Mouse (Mus musculus) right cerebral cortex, postnatal 10 days (tissue): ENCODE results near the gene Tmem179b.

Source experiments
- DNase-seq, 2 experiments: peaks; one replicate each; pipeline ENCODE4 v3.0.0; 2021; ENCODE audit warnings: low spot score in 2 of 2

Tmem179b gene

DNA sequence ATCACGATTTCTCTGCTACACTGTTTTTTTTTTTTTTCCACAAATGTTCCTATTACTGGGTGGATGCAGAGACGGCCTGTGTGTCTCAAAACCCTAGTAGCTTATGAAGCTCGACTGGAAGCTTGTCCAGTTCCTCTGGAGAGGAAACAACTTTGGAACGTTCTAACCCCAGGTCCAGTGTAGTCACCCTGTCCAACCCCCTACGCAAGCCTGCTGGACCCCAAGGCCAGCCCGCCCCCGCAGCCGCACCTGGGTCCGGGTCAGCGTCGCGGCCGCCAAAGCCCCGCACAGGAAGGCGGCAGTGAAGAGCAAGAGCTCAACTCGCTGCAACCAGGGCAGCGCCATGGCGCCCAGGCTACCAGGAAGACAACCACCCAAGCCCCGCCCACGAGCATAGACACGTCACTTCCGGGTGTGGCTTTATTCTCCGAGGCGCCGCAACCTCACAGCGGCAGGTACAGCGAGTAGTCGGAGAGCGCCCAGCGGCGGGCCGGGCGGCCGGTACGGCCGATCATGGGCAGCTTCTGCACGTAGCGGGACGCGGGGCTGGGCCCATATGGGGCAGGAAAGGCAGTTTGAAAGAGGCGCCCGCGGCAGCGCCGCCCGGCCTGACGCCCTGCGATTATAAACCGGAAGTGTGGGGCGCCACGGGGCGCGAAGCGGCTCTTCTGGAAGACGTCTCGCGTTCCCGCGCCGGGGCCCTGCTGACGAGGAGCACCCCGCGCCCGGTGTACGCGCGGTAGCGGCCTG, at the start of gene Tmem179b:
TSS of gene Tmem179b (minus strand) at position 382 of the 750 bp plus-strand sequence.
- DNase-seq: peak; percentile 97

DNA sequence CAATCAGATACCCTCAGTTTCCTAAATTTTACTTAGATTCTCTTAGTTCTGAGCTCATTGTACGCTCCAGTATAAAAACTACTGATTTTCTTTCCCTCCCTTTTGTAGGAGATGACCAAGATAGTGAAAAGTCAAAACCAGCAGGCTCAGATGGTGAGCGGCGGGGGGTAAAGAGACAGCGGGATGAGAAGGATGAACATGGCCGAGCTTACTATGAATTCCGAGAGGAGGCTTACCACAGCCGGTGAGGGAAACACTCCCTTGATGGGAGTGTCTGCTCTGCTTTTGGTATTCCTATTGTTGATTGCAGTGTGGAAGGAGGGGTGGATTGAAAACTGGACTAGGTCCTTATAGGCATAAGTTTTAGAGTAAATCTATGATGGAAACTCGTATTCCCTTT, 48.4 kb upstream of the Tmem179b start:
- no peak for DNase-seq

DNA sequence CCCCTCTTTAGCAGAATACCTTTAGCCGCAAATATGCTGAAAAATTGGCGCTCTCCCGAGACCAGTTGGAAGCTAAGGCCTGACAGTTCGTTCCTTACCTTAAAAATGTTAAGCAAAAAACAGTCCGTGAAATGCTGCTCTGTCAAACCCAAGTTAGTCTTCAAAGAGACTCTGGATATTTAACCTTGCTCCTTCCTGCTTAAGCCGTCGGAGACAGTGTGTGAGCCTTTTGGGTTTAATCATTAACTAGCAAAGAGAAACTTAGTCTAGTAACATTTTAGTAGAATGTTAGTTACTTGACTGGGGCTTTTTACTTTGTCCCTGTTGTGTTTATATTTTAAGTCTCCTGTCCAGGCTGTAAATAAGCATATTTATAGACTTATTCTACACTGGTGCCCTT, 46.9 kb upstream of the Tmem179b start:
- DNase-seq: no peak

DNA sequence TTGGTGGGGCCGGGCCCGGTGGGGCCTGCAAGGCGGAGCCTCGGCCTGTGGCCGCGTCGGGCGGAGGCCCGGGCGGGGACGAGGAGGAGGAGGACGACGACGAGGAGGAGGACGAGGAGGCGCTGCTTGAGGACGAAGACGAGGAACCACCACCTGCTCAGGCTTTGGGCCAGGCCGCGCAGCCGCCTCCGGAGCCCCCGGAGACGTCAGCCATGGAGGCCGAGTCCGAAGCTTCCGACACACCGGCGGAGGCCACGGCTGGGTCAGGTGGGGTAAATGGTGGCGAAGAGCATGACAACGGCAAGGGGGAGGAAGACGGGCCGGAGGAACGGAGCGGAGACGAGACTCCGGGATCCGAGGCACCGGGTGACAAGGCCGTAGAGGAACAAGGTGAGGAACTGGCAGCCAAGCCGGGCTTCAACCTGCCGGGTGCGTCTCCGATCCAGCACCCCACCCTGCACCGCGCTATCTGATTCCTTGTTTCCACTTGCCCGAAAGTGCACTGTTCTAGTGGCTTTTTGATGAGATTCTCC, 46.2 kb upstream of the Tmem179b start:
- DNase-seq: peak; percentile 55 to 62

DNA sequence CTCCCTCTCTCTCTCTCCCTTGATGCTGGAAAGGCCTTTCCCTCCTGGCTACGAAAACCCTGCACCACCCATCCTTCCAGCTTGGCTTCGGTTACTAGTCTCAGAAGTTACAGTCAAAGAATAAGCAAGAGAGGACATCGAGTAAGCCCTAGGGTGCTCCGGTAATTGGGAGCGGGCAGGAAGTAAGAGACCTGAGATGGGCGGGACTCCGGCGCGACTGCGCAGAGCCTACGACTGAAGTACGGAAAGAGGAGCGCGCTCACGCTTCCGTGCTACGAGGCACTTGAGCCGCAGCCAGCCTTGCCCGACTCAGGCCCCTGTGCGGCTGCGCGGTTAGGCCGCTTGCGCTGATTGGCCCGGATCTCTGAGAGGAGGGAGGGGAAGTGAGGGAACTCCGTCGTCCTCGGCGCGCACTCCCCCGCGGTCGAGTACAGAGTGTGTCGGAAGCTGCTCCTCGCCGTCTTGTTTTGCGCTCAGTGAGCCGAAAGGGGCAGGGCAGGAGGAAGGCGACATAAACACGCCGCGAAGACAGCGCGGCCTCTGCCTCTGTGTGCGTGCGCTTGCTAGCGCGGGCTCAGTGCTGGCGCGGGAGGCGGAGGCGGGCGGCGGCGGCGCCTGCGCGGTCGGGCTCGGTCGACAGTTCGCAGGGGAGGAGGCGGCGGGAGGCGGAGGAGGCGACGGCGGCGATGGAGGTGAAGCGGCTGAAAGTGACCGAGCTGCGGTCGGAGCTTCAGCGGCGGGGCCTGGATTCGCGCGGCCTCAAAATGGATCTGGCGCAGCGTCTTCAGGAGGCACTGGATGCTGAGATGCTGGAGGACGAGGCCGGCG, 45.5 kb upstream of the Tmem179b start, which contains the start of gene Hnrnpul2:
TSS of gene Hnrnpul2 (plus strand) at position 415 of the 828 bp plus-strand sequence.
- peak; percentile 99 for DNase-seq

DNA sequence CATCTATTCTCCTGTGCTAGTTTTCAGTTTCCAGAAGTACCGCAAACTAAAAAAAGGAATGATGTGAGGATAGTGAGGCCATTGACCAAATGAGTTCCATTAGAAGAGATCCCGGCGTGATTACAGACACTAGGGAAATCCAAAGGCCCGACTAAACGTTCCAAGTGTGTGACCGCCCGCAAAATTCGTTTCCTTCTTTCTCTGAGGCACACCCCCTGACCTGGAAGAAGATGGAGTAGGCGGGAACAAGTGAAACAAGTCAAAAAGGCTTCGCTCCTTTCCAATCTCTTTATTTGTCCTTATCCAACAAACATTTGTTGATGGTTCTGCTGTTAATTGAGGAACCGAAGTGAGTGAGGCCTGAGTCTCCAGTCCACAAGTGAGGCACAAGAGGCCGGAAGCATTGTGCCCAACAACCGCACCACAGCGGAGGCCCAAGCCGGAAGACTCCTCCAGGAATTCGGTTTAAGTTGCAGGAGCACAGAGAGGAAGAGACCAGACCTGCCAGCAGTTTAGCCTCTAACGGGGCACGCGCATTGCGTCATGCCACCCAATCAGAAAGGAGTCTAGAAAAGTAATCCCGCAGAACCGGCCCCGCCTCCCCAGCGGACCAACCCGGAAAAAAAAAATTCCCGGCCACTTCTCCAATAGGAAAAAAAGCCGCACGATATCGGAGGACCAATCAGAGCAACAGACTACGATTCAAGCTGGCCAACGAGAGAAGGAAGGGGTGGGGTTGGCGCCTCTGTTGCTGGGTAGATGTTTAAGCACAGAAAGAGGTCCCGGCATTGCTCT, 44.7 kb upstream of the Tmem179b start, which contains the start of gene Ttc9c:
TSS of gene Ttc9c (minus strand) at position 533 of the 795 bp plus-strand sequence.
- peak; percentile 98 to 99 for DNase-seq

DNA sequence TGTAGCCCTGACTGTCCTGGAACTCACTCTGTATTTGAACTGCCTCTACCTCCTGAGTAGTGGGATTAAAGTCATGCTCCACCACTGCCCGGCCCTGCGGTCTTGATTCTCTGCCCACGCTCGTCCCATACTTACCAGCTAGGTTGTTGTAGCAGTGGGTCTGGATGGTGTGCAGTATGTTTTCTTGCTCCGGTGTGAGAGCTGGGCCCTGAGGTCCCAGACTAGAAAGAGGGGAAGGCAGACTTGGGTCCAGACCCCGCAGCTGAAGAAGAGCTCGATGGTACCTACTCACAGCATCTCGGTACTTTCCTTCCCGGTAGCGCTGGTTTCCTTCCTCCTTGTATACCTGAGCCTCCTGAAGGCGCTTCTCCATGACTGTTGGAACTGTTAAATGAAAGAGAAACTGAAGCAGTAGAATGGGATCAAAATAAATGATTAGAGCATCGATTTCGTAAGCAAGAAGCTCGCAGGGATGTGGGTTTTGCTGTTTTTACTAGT, 44.1 kb upstream of the Tmem179b start:
- DNase-seq: no peak

DNA sequence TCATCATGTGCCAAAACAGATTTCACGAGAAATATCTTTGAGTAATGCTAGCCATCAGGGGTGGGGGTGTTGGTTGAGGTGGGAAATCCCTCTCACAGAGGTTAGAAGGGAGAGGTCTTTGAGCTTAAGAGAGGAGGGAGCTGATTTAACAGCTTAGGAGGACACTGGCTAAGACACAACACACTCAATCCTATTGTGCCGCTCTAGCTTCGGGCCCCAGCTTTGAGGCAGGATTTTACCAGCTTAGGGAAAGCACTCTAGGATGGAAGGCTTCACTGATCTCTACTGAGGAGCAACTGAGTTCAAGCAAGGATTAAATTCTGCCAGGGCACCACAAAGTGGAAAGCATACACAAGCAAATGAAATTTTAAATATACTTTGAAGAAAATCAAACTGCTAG, 42.7 kb upstream of the Tmem179b start:
- no peak for DNase-seq

DNA sequence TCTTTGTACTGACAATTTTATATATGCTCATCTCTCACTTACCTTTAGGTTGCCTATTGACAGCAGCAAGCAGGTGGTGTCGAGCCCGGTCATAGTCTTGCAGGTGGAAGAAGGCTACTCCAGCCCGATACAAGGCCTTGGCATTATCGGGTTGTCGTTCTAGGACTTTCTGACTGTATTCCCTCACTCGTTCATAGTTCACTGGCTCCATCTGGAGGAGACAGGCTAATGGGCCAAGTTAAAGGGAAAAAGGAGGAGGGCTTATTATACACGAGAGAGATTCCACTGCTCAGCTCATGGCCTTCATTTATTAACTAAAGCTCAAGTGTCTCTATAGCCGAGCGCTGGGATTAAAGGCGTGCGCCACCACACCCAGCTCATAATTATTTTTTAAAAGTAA, 41.5 kb upstream of the Tmem179b start:
- no peak for DNase-seq

DNA sequence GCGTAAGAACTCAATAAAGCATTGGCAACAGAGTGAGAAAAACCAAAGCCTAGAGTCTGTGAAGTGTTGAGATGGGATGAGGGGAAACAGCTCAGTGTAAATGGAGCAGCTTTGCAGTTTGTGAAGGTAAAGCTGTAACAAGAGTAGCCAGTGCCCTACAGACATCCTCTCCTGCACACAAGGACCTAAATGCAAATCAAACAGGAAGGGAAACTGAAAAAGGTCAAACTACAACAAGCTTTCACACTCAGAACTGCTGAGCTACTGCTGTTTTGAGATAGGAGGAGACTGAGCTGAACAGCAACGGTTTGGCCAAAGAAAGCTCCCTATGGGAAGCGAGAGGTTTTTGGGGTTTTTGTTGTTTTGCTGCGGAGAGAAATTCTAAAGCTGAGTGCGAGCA, 32.5 kb upstream of the Tmem179b start:
- DNase-seq: no peak

DNA sequence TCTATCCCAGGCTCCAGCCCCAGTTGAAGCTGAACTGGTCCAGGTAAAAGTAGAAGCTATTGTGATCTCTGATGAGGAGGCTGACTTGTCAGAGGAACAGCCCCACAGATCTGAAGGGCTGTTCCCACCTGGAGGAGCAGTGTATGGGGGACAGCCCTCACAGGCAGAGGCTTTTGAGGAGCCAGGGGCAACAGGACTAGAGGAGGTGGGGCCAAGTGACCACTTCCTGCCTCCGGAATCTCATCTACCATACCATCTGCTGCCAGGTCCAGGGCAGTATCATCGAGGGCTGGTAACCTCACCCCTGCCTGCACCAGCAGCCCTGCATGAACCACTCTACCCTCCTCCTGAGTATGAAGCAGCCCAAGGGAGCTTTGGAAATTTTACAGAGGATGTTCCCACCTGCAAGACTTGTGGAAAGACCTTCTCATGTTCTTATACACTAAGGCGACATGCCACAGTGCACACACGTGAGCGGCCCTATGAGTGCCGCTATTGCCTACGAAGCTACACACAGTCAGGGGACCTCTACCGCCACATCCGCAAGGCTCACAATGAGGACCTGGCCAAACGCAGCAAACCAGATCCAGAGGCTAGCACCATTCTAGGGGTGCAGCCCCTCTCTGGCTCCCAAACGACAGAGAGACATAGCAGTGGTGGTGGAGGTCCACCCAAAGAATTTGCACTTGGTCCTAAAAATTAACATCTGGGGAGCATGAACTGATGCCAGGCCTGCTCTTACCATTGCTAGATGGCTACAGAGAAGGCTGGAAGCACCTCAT, 29.8 kb upstream of the Tmem179b start:
- no peak for DNase-seq

DNA sequence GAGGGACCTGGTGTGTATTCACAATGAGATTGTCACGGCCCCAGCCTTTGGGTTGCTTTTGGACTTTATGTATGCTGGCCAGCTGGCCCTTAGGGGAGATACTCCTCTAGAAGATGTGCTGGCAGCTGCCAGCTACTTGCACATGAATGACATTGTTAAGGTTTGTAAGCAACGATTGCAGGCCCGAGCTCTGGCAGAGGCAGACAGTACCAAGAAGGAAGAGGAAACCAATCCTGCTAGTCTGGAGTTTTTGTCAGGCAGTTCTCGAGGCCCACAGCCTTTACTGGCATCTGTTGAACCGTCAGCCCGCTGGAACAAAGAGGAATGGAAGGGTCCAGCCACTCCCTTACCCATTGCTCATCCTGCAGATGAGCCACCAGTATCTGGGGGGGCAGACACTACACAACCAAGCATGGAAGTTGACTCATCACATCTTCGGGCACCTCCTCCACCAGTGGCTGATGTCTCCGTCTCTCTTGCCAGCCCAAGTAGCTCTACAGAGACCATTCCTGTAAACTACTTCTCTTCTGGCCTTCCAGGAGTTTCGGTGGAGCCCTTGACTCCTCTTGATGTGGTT, 29.0 kb upstream of the Tmem179b start:
- DNase-seq: no peak

DNA sequence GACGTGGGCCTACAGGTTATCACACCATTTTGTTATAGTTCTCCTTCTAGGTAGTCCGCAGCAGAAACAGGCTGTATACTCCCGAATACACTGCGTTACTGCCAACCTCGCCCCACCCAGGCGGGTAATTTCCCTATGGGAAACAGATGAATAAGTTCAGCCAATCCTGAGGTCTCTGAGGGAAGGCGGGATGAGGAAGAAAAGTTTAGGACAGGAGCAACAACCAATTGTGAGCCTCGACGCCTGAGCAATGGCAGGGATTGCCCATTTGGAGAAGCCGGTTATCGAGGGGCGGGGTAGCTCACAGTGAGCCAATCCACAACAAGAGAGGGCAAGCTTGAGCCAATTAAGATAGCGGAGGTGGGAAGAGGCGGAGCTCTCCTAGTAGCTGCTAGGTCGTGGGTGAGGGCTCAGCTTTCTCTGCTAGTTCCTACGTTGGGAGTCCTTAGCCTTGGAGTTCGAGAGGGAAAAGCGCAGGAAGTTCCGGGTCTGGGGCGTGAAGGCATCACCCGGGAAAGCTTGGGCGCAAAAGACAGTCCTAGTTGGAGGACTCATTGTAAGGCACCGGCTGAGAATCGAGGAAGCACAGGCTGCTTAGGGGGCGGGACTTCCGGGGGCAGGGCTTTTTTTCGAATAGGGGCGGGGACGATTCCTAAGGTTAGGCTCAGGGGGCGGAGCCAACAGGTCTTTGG, 28.0 kb upstream of the Tmem179b start, which contains the start of gene Zbtb3:
TSS of gene Zbtb3 (plus strand) at position 426 of the 692 bp plus-strand sequence.
- DNase-seq: peak; percentile 97 to 99

DNA sequence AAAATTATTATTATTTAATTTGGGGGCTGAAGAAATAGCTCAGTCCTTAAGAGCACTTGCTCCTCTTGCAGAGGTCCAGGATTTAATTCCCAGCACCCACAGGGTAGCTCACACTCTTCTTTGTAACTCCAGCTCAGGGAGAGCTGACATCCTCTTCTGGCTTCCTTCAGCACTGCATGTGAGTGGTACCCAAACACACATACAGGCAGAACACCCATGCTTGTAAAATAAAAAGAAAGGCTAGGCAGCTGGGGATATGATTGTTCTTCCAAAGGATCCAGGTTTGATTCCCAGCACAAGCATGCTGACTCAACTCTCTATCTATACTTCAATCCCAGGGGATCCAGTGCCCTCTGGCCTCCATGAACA, 24.7 kb upstream of the Tmem179b start:
- no peak for DNase-seq

DNA sequence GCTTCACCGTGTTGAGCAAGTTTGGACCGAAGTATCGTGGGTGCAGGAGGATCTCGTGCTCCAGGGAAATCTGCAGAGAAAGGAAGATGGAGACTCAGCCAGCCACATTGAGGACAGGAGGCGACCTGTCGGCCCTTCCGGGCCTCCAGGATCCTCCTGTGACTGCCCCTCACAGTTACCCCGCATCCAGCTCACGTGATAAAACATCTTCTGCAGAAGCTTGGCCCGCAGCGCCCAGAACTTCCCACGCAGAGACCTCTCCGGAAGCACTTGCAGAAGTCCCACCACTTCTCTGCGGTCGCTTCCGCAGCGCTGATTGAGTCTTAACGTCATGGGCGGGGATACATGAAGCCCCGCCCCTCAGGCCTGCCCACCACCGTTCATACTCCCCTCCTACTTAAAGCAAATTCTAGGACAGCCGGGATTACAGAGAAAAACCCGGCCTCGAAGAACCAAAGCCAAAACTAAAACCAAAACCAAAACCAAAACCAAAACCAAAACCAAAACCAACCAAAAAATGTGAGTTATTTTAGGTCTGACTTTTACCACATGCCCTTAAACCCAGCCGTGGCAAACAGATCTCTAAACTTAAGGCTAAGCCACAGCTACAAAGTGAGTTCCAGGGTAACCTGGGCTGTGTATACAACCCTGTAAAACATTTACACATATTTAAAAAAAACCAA, 24.1 kb upstream of the Tmem179b start, which contains the start of gene Polr2g:
TSS of gene Polr2g (minus strand) at position 314 of the 683 bp plus-strand sequence.
- DNase-seq: peak; percentile 95 to 96

DNA sequence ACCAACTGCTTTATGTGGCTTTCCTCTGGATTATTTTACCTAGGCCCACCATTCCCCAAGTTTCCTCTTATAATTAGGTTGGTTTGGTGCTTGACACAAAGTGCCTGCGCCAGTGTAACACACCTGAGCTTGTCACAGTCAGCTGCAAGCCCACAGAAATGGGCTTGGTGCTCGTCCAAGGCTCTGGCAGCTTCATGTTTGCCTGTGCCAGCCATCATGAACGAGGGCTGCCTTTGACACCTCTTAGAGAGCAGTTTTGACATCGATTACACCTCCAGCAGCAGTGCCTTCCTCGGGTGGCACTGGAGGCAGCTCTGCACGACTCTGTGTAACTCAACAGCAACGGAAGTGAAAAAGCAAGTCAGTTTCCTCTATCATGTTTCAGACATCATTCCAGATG, 15.9 kb upstream of the Tmem179b start:
- peak in 1 of 2 experiments; percentile 59 for DNase-seq

DNA sequence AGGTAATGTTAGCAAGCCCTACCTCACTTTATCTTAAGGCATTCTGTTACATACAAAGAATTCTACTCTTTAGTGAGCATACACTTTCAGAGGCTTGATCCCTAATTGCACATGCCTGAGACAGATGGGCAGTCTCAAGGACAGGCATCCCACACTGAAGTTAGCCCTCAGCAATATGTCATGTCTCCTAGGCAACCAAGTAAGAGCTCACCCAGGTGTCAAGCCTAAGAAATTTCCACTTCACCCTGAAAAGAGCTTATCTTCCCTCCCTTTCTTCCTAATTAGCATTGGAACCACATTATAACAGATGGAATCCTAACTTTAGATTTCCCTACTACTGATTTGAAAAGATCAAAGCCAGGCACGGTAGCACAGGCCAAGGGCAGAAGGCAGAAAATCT, 14.9 kb upstream of the Tmem179b start:
- no peak for DNase-seq

DNA sequence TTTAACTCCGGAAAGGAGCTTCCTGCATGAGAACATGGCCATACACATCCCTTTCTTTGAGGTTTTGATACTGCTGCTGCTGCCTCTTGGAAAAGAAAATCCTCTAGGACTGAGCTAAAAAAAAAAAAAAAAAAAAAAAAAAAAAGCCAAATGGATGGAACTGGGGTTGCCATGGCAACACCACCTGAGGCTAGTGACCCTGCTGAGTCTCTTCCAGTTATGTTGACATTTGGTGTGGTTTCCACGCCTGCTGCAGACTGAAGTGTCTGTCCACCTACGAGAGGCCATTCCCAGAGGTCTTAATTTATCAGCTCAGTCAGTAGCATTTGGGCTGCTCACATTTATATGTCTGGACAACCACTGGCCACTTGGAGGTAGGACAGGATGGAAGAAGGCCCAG, 14.3 kb upstream of the Tmem179b start:
- DNase-seq: no peak
